8 mouse cellular contexts compared by ENCODE assay signal in genomic region chr10:94115893-94116599, GRCm38 (mm10). TPM values are rescaled to one million over a fixed set of nuclear protein-coding genes. Genes with fewer than 3 reads are reported as not detected.
A peak's percentile ranks its signal among the peaks of the same experiment; 100 is the strongest.
DNase-seq lines count a peak whose midpoint lies in the region; ATAC-seq lines count a peak whose summit lies in the region.

No protein-coding gene starts in this region.

- WGBS in forebrain, embryonic 14.5 days, result 39% methylated on average over 6 of the region's 6 CpGs
- 23% methylated on average over 6 of the region's 6 CpGs for WGBS in liver, embryonic 15.5 days (ENCODE audit: insufficient replicate concordance)
- WGBS in neural tube, embryonic 11.5 days, result 37% methylated on average over 6 of the region's 6 CpGs
- 25% methylated on average over 6 of the region's 6 CpGs for WGBS in stomach, embryonic 16.5 days

- H3K27me3 ChIP-seq in forebrain, embryonic 14.5 days (replicated peaks; ENCODE audit: control insufficient read depth, insufficient read depth, low read length), result no peaks in the 10 kb centered on the region
- H3K27me3 ChIP-seq in liver, embryonic 15.5 days, result no peaks in the 10 kb centered on the region
- no peaks in the 10 kb centered on the region for H3K27me3 ChIP-seq in neural tube, embryonic 11.5 days (ENCODE audit: control insufficient read depth, insufficient read depth, low read length)
- no peaks in the 10 kb centered on the region for H3K27me3 ChIP-seq in stomach, embryonic 16.5 days (ENCODE audit: control insufficient read depth, insufficient read depth, low read length)

- DNase-seq in ES-CJ7 (ENCODE audit: low read depth, low spot score), result peak; percentile 65
- peak; percentile 90 for DNase-seq in forebrain, embryonic 14.5 days (ENCODE audit: low spot score)
- DNase-seq in heart, postnatal 10 days, result peak; percentile 89 to 92
- DNase-seq in kidney, postnatal 36 days, result peak; percentile 87 to 92
- DNase-seq in neural tube, embryonic 11.5 days (ENCODE audit: low spot score), result peak; percentile 75

- no peak overlapping the region for H3K4me3 ChIP-seq in forebrain, embryonic 14.5 days (ENCODE audit: low read depth, low read length)
- no peak overlapping the region for H3K4me3 ChIP-seq in liver, embryonic 15.5 days (replicated peaks)
- no peak overlapping the region for H3K4me3 ChIP-seq in neural tube, embryonic 11.5 days (ENCODE audit: low read depth, low read length)
- no peak overlapping the region for H3K4me3 ChIP-seq in stomach, embryonic 16.5 days (replicated peaks; ENCODE audit: low read length)

- no peaks in the 10 kb centered on the region for H3K36me3 ChIP-seq in forebrain, embryonic 14.5 days (ENCODE audit: control insufficient read depth, insufficient read depth, low read length)
- peaks cover 6% of the 10 kb centered on the region; the same call in 1 of the 2 replicates for H3K36me3 ChIP-seq in liver, embryonic 15.5 days (replicated peaks)
- H3K36me3 ChIP-seq in neural tube, embryonic 11.5 days (ENCODE audit: control insufficient read depth, insufficient read depth, low read length), result no peaks in the 10 kb centered on the region
- H3K36me3 ChIP-seq in stomach, embryonic 16.5 days (ENCODE audit: control insufficient read depth, insufficient read depth, low read length), result no peaks in the 10 kb centered on the region

- H3K4me2 ChIP-seq in forebrain, embryonic 14.5 days (ENCODE audit: low read length), result no peak overlapping the region
- peak overlapping the region; percentile 20 for H3K4me2 ChIP-seq in liver, embryonic 15.5 days
- no peak overlapping the region for H3K4me2 ChIP-seq in neural tube, embryonic 11.5 days (ENCODE audit: low read depth)
- H3K4me2 ChIP-seq in stomach, embryonic 16.5 days (ENCODE audit: low read depth, low read length), result peak overlapping the region; percentile 14; the same call in 1 of the 2 replicates

- no peaks in the 10 kb centered on the region for H3K9me3 ChIP-seq in forebrain, embryonic 14.5 days (replicated peaks; ENCODE audit: control insufficient read depth, low read length)
- no peaks in the 10 kb centered on the region for H3K9me3 ChIP-seq in liver, embryonic 15.5 days (replicated peaks)
- no peaks in the 10 kb centered on the region for H3K9me3 ChIP-seq in neural tube, embryonic 11.5 days (ENCODE audit: control insufficient read depth, low read length)
- H3K9me3 ChIP-seq in stomach, embryonic 16.5 days (replicated peaks; ENCODE audit: control insufficient read depth, low read length), result no peaks in the 10 kb centered on the region

- H3K27ac ChIP-seq in forebrain, embryonic 14.5 days (ENCODE audit: low read depth, low read length), result no peak overlapping the region
- peak overlapping the region; percentile 29; the same call in 1 of the 2 replicates for H3K27ac ChIP-seq in liver, embryonic 15.5 days (replicated peaks)
- H3K27ac ChIP-seq in neural tube, embryonic 11.5 days (ENCODE audit: low read depth, low read length), result no peak overlapping the region
- 0 out of 2 replicates have a peak overlapping the region, but pooled peaks have one; percentile 39 for H3K27ac ChIP-seq in stomach, embryonic 16.5 days (ENCODE audit: low read length)

- no peak overlapping the region for H3K9ac ChIP-seq in forebrain, embryonic 14.5 days (ENCODE audit: low read length)
- no peak overlapping the region for H3K9ac ChIP-seq in liver, embryonic 15.5 days
- no peak overlapping the region for H3K9ac ChIP-seq in neural tube, embryonic 11.5 days (ENCODE audit: low read length)
- H3K9ac ChIP-seq in stomach, embryonic 16.5 days (ENCODE audit: low read length), result peak overlapping the region; percentile 23; the same call in 1 of the 2 replicates

- H3K4me1 ChIP-seq in forebrain, embryonic 14.5 days (ENCODE audit: control insufficient read depth, insufficient read depth, low read length), result no peaks in the 10 kb centered on the region
- peaks cover 15% of the 10 kb centered on the region for H3K4me1 ChIP-seq in liver, embryonic 15.5 days (replicated peaks)
- H3K4me1 ChIP-seq in neural tube, embryonic 11.5 days (ENCODE audit: control insufficient read depth, insufficient read depth, low read length), result no peaks in the 10 kb centered on the region
- H3K4me1 ChIP-seq in stomach, embryonic 16.5 days (ENCODE audit: control insufficient read depth, insufficient read depth, low read length), result peaks cover 5% of the 10 kb centered on the region

- intact Hi-C loops in heart, postnatal 10 days (cut with DNase I), result loop anchor here (1.0 to 2.0 kb wide), 4 partner anchors 80 to 297 kb away; partner anchors contain the start of gene Fgd6

- peak; percentile 86 for ATAC-seq in cerebellum, adult (ENCODE audit: insufficient number of reproducible peaks, low FRiP score, low TSS enrichment)
- peak; percentile 83 for ATAC-seq in forebrain, embryonic 14.5 days
- ATAC-seq in liver, embryonic 15.5 days (ENCODE audit: insufficient read depth), result peak; percentile 62
- ATAC-seq in neural tube, embryonic 11.5 days (ENCODE audit: insufficient read depth, low FRiP score, low TSS enrichment), result no peak
- ATAC-seq in stomach, embryonic 16.5 days (ENCODE audit: insufficient read depth, low FRiP score), result peak; percentile 78; the same call in 1 of the 2 replicates

RNA-seq across cellular contexts. Expression of gene Nr2c1, which starts 31.8 kb away (rescaled TPM):
- polyA plus RNA-seq in forebrain, embryonic 14.5 days (2014; fragmentation: Nextera tagmentation; extraction: Ambion mirVana), result 7.6 and 8.0 TPM in 2 replicates
- total RNA-seq in heart, postnatal 10 days (2021), result 10 to 100 TPM; 10.3 to 10.4 TPM
- polyA plus RNA-seq in liver, embryonic 15.5 days (2015; fragmentation: Nextera tagmentation; extraction: Ambion mirVana), result 2.6 and 2.8 TPM in 2 replicates
- polyA plus RNA-seq in neural tube, embryonic 11.5 days (2014; fragmentation: Nextera tagmentation; extraction: Ambion mirVana), result 12.0 and 12.1 TPM in 2 replicates
- 9.9 and 11.0 TPM in 2 replicates for polyA plus RNA-seq in stomach, embryonic 16.5 days (2015; fragmentation: Nextera tagmentation; extraction: Ambion mirVana)

Comparison
In these comparisons a context has a peak if more than half of its experiments do, and no peak if none do; other contexts are left out.
1. H3K27ac ChIP-seq: peak in liver, embryonic 15.5 days (single experiment) and stomach, embryonic 16.5 days (single experiment); none in forebrain, embryonic 14.5 days (single experiment) and neural tube, embryonic 11.5 days (single experiment).
2. H3K4me2 ChIP-seq: peak in liver, embryonic 15.5 days (single experiment) and stomach, embryonic 16.5 days (single experiment); none in forebrain, embryonic 14.5 days (single experiment) and neural tube, embryonic 11.5 days (single experiment).
3. Peak in every context shown above with its lines, with median percentiles within 50 percentile points of each other: DNase-seq.